Mouse (Mus musculus) lung, postnatal 10 days (tissue): Measurements from ENCODE around the gene C3.
A peak's percentile ranks its signal among the peaks of the same experiment; 100 is the strongest.

Experiments used
- DNase-seq: peaks from one replicate; pipeline ENCODE4 v3.0.0; 2021

The C3 gene

DNA sequence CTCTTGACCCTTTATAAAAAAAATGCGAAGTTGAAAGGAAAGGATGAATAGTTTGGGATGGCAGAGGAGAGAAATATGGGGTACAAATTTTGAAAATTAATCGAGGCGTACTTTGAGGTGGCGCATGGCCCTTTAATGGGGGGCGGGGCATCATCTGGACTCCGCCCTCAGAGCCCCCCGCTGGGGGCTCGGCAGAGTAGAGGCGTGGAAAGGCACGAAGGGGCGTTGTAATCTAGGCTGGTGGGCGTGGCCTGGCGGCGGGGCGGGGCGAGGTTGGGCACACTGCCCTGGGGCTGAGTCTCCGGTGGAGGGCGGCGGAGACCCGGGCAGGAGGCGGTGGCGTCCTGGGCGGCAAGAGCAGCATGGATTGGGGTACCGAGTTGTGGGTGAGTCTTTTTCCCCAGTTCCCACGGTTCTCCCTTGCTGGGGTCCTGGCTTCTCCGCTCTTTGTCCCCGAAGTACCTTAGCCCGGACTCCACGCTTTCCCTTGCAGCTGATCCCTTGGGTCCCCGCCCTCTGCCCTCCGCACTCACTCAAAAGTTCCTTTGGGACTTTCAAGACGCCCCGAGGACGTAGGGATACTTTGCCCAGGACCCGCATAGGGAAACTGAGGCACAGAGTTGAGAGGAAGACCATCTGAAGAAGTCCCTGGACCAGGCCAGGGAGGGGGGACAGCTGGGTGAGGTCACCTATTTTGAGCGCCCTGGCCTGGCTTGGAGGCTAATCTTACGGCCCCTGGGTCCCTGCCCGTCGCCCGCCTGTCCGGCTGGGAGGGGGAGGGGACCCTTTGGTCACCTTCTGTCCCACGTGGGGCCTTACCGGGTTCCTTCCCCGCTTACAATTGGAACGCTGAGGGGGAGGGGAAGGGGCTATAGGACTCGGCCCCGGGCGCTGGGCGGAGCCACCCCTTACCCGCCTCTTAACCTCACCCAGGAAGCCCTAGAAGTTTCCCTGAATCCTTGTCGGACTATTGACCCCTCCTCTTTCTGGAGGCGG lies 21.5 kb upstream of the C3 start, which contains the start of gene Trip10:
Gene Trip10, plus strand, starts transcription at position 270 of the 996 bp plus-strand sequence.
- DNase-seq: peak; percentile 98

- DNase-seq: peak; percentile 32
These were observed 20.8 kb upstream of the C3 start for GRCm38 (mm10) chr17:57248771-57249170.

- peak; percentile 95 for DNase-seq
These were observed 20.3 kb upstream of the C3 start, which contains the start of gene Gpr108 for GRCm38 (mm10) chr17:57248201-57248699. Gene Gpr108 (minus strand): TSS chr17:57248446.

DNA sequence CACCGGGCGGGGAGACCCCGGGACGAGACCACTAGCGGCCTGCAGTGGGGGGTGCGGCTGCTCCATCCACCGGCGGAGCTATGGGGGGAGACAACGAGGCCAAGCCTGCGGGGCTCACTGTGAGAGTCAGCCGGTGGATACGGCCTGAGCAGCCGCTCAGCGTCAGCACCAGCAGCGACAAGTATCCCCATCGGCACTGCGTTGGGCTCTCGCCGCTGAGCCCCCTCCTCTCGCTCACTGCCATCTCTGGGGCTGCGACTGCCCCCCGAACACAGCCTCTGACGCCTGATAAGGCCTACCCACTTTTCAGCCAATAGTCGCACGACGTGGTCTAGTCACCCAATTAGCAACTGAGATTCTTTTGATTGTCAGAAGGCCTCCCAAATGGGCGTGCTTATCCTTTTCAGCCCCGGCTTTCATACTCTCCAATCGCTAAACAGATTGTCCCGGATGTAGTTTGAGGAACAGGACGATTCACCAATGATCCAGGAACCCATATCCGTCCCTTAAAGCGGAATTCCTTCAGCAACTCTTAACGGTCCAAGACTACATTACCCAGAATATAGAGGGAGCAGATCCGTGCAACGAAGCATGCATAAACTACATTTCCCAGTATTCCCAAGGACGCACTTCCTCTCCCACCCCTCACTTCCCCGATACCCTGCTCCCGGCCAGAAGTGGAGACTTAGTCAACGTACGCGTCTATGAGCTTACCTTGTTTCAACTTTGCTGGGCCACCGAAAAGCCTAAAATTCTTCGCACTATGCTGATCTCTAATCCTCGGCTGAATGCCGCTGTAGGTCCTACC lies 19.7 kb upstream of the C3 start:
- DNase-seq: peak; percentile 96

- DNase-seq: peak; percentile 34
These were observed 18.9 kb upstream of the C3 start for GRCm38 (mm10) chr17:57246663-57247392.

GRCm38 (mm10) chr17:57245311-57245929 lies 17.5 kb upstream of the C3 start:
- DNase-seq: no peak

- no peak for DNase-seq
These were observed 15.9 kb upstream of the C3 start for GRCm38 (mm10) chr17:57243650-57244370.

DNA sequence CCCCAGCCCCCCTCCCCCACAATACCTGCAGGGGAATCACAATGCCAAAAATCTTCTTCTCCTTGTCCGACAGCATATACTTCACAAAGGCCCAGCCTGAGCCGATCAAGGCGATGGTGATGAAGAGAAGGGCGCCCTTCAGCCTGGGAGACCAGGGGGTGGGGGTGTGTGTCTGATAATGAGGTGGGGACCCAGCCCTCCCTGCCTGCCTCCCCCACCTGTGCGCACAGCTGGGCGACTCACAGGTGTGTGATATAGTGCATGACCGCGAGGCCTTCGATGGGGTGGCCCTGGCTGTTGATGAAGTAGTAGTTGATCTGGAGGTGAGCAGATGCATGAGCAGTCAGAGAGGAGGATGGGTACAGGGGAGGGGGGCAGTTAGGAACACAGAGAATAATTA lies 9.2 kb upstream of the C3 start:
- DNase-seq: no peak

DNA sequence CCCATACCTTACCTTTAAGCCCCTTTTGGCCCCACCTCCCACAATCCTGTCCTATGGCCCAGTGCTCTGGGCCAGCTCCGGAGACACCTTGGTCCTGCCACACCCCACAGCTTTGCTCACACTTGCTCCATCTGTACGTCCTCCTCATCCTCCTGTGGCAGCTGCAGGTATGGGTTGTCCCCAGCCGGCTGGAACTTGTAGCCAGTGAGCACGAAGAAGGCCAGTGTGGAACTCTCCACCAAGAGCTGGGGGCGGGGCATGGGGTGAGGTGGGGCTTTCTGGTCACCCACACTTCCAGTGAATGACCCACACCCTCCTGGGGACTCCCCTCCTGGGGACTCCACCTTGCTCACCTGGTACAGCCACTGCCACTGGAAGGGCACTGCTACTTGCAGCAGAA lies 7.9 kb upstream of the C3 start:
- no peak for DNase-seq

DNA sequence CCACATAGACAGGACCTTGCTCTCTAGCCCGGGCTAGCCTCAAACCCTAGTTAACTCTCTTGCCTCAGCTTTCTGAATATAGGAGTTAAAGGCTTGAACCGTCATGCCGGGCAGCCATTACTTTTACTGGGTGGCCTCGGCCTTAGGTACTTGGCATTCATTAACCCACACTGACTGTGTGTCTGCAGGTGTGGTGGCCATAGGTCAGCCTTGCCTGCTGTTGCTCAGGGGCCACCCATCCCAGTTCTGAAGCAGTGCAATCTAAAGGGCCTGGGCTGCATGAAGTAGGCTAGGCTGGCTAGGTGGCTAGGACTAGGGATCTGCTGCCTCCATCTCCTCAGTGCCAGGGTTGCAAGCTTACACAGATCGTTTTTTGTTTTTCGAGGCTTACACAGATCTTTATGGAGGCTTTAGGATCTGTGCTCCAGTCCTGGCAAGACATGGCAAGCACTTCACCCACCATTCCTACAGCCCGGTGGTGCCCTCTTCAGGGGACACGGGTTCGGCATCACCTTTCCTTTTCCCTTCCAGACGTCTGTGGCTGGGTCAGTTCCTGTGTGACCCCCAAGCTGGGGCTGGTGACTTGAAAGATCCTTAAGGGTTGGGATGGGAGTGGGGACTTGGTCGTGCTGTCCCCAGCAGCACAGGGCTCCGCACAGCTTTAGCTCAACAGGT lies 6.5 kb upstream of the C3 start:
- no peak for DNase-seq

DNA sequence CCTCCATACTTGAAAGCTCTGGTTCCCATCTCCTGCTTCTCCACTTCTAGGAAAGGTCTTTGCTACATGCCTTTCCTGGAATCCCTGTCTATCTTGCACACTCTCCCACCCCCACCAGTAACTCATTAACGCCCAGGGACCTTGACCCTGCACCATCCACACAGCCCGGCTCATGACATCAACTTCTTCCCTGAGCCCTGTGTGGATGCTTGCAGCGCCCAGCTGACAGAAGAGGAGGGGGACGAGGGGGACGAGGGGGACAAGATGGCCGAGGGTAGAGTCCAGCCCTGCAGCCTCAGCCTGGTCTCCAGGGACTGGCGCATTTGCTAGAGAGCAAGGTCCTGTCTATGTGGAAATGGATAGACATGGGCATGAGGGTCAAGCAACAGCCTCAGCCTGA lies 5.1 kb upstream of the C3 start:
- no peak for DNase-seq

GRCm38 (mm10) chr17:57232200-57232599 lies 4.3 kb upstream of the C3 start:
- no peak for DNase-seq

DNA sequence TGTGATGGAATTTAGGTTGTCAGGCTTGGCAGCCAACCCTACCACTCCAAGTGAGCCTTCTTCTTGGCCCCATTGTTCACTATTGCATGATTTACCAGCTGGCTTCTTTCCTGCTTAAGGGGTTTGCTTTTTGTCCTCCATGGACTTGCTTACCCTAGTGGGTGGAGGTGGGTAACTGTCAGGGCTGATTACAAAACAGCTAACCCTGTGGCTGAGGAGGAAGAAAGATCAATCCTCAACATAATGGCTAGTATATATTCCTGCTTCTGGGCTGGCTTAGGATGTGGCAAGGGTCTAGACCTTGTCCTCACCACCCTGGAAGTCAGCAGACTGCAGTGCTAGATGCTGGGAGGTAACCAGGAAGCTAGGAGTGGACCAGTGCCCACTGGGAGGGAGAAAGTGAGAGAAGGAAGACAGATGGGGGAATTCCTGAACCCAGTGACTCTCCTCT lies 3.4 kb upstream of the C3 start:
- peak; percentile 36 for DNase-seq

DNA sequence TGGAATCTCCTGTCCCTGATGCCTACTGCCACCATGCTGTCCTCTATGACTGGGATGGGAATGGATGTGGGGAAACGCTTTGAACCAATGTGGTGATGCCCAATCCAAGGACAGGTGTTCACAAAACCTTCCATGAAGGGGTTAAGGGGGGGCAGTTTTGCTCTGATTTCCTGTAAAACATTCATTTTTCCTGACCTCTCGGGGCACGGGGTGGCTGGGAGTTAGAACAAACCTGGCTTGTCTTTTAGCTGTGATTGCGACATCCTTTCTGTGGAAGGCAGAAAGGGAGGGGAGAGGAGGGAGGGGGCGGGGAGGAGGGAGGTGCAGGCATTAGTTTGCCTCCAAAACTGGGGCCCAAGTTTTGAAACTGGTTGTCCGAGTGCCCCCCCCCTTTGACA lies 2.8 kb upstream of the C3 start:
- DNase-seq: peak; percentile 52

DNA sequence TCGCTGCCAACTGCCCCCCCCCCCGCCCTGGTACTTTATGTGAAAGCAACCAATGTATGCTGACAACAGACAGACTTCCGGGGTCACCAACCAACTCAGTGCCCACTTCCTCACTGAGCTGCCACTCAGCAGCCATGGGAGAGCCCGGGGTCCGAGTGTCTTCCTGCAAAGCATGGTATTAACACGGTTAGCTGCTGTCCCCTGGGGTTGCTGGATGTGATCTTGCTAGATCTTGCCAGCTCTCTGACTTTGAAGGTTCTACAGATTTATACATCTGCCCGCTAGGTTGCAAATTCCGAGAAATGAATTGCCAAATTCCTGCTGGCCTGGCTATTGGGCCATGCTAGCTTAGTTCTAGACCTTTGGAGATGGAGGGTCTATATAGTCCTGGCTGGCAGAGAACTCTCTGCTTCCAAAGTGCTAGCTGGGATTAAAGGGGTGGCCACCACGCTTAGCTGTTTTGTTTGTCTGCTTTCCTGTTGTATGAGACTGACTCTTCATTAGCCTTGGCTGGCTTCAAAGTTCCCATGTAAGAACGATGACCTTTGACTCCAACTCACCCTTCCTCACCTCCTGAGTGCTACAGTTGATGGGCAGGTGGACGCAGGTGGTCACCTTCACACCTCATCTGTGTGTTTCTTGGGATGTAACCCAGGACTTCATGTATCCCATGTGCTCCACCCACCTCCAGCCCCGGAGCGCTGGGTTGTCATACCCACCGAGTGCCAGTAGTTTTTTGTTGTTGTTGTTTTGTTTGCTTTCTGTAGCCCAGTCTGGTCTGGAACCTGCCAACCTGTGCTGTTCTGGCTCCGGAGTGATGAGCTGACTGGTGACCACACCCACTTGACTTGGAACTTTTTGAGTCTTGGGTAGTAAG lies 2.2 kb upstream of the C3 start:
- DNase-seq: no peak

DNA sequence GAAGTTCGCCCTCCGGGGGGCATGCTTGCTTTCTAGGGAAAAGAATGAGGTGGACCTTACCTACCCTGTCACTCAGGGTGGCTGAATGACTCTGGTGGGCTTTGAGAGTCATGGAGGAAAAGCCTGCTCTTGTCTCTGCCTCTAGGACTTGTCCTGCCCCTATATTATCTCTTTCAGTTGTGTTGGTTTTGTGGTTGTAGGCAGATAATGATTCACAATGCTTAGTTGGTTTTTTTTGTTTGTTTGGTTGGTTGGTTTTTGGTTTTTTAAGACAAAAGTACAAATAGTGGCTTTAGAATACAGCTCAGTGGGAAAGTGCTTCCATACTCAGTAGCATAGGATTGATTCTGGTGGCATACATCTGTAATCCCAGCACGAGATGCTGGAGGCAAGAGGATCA lies 937 bp upstream of the C3 start:
- DNase-seq: no peak

GRCm38 (mm10) chr17:57227468-57227867 lies 468 bp downstream of the C3 start:
- DNase-seq: no peak

GRCm38 (mm10) chr17:57223313-57223712 lies 4.6 kb downstream of the C3 start:
- DNase-seq: no peak

GRCm38 (mm10) chr17:57221911-57222310 lies 6.0 kb downstream of the C3 start:
- no peak for DNase-seq

DNA sequence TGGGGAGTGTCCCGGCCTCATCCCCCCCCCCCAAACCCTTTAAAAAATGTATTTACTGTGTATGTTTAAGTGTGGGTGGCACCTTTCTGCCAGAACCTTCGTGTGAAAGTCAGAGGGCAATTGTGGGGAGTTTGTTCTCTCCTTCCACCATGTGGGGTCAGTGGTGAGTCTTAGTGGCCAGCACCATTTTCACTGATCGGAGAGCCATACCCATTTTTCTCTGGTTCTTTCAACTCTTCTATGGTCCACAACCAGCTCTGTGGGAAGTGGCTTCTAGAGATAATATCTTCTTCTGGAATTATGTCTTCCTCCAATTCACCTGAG lies 8.1 kb downstream of the C3 start:
- DNase-seq: peak; percentile 65
